Mouse (Mus musculus) cortical plate, adult 2 months (tissue): ENCODE results near the gene Snai1. TPM values are rescaled to one million over a fixed set of nuclear protein-coding genes. Genes with fewer than 3 reads are reported as not detected.

Experiments used
- H3K27ac ChIP-seq: fragments of 200-500 bp; 2 replicates; pipeline ENCODE4 v1.5.1; 2012; ENCODE audit warnings: low read length, control low read depth, inconsistent platforms; ENCODE audit not compliant: insufficient read depth
- H3K4me1 ChIP-seq: fragments of 200-500 bp; 2 replicates; pipeline ENCODE4 v1.6.1; 2011; ENCODE audit warnings: low read length; ENCODE audit not compliant: control insufficient read depth, insufficient read depth
- H3K4me3 ChIP-seq: fragments of 200-500 bp; 2 replicates; pipeline ENCODE4 v1.5.1; 2011; ENCODE audit warnings: mild to moderate bottlenecking, low read length, control low read depth; ENCODE audit not compliant: insufficient read depth
- CTCF ChIP-seq: fragments of 200-500 bp; IDR thresholded peaks from 2 replicates; pipeline ENCODE4 v1.5.1; 2011; ENCODE audit warnings: mild to moderate bottlenecking, control low read depth, low read length; ENCODE audit not compliant: insufficient read depth; ENCODE audit errors: extremely low read depth
- POLR2A ChIP-seq: fragments of 200-500 bp; IDR thresholded peaks from 2 replicates; pipeline ENCODE4 v1.6.1; 2011; ENCODE audit warnings: mild to moderate bottlenecking, low read length, control low read depth; ENCODE audit not compliant: insufficient read depth; ENCODE audit errors: extremely low read depth
- polyA plus RNA-seq: library from polyadenylated mRNA; depleted of rRNA; stranded (reverse); fragments of >200 nt; gene quantifications from 2 replicates; pipeline ENCODE4 v1.2.3, GENCODE M21; 2012

The Snai1 gene
- polyA plus RNA-seq, 1 experiment = 1.4 TPM

- Histone ChIP-seq H3K27ac (no peak overlapping the region), H3K4me3 (no peak overlapping the region), H3K4me1 (no peaks in the 10 kb centered on the region)
- no peak for TF ChIP-seq POLR2A
- no peak for TF ChIP-seq CTCF
These were observed 8.6 kb downstream of the Snai1 start for GRCm38 (mm10) chr2:167546447-167547195.

DNA sequence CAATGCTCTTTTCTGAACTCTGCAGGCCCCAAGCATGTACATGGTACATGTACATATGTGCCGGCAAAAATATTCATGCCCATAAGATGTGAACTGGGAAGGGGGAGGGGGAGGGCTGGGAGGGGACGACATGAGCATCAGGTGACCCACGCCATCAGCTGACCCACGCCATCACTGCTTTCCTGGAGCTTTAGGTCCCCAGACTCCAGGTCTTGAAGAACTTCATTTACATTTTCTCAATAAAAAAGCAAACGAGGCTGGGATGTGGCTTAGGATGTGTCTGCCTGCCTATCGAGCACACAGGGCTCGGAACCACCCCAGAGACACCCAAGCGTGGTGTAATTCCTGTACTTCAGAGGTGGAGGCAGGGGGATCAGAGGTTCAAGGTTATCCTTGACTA, 9.4 kb downstream of the Snai1 start:
- Histone ChIP-seq H3K4me3 (no peak overlapping the region), H3K4me1 (no peaks in the 10 kb centered on the region), H3K27ac (no peak overlapping the region)
- TF ChIP-seq POLR2A (no peak), CTCF (no peak)

DNA sequence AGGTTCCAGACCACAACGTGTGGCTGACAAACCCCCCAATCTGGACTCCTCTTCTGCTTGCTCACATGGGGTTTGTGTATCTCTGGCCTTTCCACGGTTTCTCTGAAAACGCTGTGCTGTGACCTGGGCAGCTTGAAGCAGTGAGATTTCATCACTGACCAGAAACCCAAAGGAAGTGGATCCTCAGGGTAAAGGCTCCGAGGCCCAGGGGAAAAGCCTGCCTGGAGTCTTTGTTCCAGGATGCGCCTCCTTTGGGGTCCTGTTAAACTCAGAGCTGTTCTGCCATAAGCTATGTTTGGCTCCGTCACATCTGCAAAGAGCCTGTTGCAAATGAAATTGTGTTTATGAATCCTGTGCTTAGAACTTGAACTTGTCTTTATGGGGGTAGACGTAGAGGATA, 11.0 kb downstream of the Snai1 start:
- no peaks in the 10 kb centered on the region for H3K4me1 ChIP-seq
- no peak overlapping the region for H3K4me3 ChIP-seq
- TF ChIP-seq POLR2A (no peak), CTCF (no peak)

GRCm38 (mm10) chr2:167550341-167550854, 12.4 kb downstream of the Snai1 start:
- Histone ChIP-seq H3K27ac (no peak overlapping the region), H3K4me1 (no peaks in the 10 kb centered on the region), H3K4me3 (no peak overlapping the region)
- TF ChIP-seq CTCF (no peak), POLR2A (no peak)

More for the DNA sequence above, 11.0 kb downstream of the Snai1 start:
- no peak overlapping the region for H3K27ac ChIP-seq

DNA sequence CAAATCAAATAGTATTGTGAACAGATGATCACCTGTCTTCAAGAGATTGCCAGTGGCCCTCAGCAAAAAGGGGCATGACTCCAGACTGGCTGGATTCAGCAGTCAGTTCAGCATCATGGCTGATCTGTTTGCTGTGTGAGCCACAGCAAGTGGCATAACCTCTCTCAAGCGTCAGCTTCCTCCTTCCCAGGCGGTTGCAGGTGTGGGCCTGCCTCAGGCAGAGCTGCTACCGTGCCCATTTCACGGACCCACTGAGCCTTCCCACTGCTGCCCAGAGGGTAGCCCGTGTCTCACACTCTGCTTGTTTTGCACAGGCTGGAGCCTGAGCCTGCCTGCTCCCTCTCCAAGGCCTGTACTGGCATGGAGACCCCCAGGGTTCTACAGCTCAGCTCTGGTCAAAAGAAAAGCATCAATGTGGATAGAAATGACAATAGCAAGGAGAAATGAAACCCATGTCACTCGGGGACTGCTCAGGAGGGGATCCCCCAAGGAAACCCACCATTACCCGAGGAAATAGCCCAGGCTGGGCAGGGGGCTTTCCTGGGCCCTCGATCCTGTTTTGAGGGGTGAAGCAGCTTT, 13.4 kb downstream of the Snai1 start:
- no peak for TF ChIP-seq CTCF
- no peak for TF ChIP-seq POLR2A
- Histone ChIP-seq H3K4me3 (no peak overlapping the region), H3K27ac (no peak overlapping the region), H3K4me1 (no peaks in the 10 kb centered on the region)

- no peak overlapping the region for H3K4me3 ChIP-seq
- TF ChIP-seq CTCF = no peak
- no peak overlapping the region for H3K27ac ChIP-seq
- no peaks in the 10 kb centered on the region for H3K4me1 ChIP-seq
These were observed 14.3 kb downstream of the Snai1 start for GRCm38 (mm10) chr2:167552292-167552691.

GRCm38 (mm10) chr2:167552927-167553402, 15.0 kb downstream of the Snai1 start:
- Histone ChIP-seq H3K4me3 (no peak overlapping the region), H3K4me1 (no peaks in the 10 kb centered on the region), H3K27ac (no peak overlapping the region)
- TF ChIP-seq CTCF (no peak), POLR2A (no peak)

DNA sequence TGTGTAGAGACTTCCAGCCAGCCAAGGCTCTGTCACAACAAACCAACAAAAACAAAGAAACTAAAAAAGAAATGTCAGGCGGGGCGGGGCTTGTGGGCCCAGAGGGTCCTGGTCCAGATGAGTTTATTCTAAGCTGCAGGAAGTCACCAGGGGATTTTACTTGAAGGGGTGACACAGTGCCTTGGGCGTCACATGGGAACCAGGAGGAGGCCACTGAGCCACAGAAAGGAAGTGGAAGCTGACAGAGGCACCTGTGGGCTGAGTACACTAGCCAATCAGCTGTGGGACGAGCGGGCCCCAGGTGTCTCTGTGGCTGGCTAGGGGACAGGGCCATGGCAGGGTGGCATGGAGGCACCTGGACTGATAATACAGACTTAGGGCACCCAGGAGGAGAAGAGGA, 17.8 kb downstream of the Snai1 start:
- Histone ChIP-seq H3K27ac (no peak overlapping the region), H3K4me1 (no peaks in the 10 kb centered on the region), H3K4me3 (no peak overlapping the region)
- TF ChIP-seq POLR2A (no peak), CTCF (no peak)

GRCm38 (mm10) chr2:167559413-167559812, 21.4 kb downstream of the Snai1 start:
- H3K4me3 ChIP-seq = no peak overlapping the region
- H3K4me1 ChIP-seq = no peaks in the 10 kb centered on the region
- no peak overlapping the region for H3K27ac ChIP-seq
- TF ChIP-seq CTCF (no peak), POLR2A (no peak)

DNA sequence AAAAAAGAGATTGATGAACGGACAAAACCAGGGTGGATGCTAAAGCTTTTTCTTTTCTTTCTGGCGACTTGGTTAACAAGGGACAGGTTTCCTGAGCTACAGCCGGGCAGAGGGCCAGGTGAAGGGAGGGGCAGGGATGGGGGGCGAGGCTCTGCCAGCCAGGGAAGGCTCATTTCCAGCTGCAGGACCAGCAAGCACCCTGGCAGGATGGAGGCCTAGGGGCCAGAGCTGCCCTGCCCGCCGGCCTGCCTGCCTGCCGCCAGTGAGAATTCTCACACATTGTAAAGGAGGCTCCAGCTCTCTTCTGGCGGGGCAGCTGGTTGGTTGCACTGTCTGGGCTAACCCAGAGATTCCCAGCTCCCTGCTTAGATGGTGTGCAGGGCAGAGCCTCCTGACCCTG, 24.1 kb downstream of the Snai1 start:
- Histone ChIP-seq H3K4me3 (no peak overlapping the region), H3K4me1 (no peaks in the 10 kb centered on the region), H3K27ac (no peak overlapping the region)
- TF ChIP-seq CTCF (no peak), POLR2A (no peak)
